Mouse (Mus musculus) midbrain, embryonic 16.5 days (tissue): Measurements from ENCODE around the gene Ccdc88a. TPM values are rescaled to one million over a fixed set of nuclear protein-coding genes. Genes with fewer than 3 reads are reported as not detected.

Experiments used
- ATAC-seq: fragments of 200-750 bp; cut with Nextera tagmentation; 2 replicates; pipeline ENCODE4 v1.8.0; 2017; ENCODE audit warnings: moderate TSS enrichment
- H3K27ac ChIP-seq: fragments of 300-500 bp; sonication (generic); 2 replicates; pipeline ENCODE4 v1.5.1; 2014; ENCODE audit warnings: mild to moderate bottlenecking, low read length, mixed read lengths
- H3K27me3 ChIP-seq: fragments of 300-500 bp; sonication (generic); 2 replicates; pipeline ENCODE4 v1.6.1; 2014; ENCODE audit warnings: low read depth, low read length, mixed read lengths; ENCODE audit not compliant: control insufficient read depth, insufficient read depth
- H3K36me3 ChIP-seq: fragments of 300-500 bp; sonication (generic); 2 replicates; pipeline ENCODE4 v1.6.1; 2014; ENCODE audit warnings: mild to moderate bottlenecking, low read length, moderate library complexity, mixed read lengths; ENCODE audit not compliant: control insufficient read depth, insufficient read depth
- H3K4me1 ChIP-seq: fragments of 300-500 bp; sonication (generic); 2 replicates; pipeline ENCODE4 v1.6.1; 2014; ENCODE audit warnings: mild to moderate bottlenecking, low read length, mixed read lengths; ENCODE audit not compliant: control insufficient read depth, insufficient read depth
- H3K4me2 ChIP-seq: fragments of 300-500 bp; sonication (generic); 2 replicates; pipeline ENCODE4 v1.6.1; 2014; ENCODE audit warnings: mild to moderate bottlenecking, low read length, mixed read lengths
- H3K4me3 ChIP-seq: fragments of 300-500 bp; sonication (generic); 2 replicates; pipeline ENCODE4 v1.5.1; 2014; ENCODE audit warnings: low read depth, mild to moderate bottlenecking, low read length, moderate library complexity, mixed read lengths
- H3K9ac ChIP-seq: fragments of 300-500 bp; sonication (generic); 2 replicates; pipeline ENCODE4 v1.6.1; 2014; ENCODE audit warnings: low read depth, low read length, mixed read lengths
- H3K9me3 ChIP-seq: fragments of 300-500 bp; sonication (generic); replicated peaks from 2 replicates; pipeline ENCODE4 v1.6.1; 2014; ENCODE audit warnings: mild to moderate bottlenecking, low read length, mixed read lengths; ENCODE audit not compliant: control insufficient read depth, poor library complexity, severe bottlenecking
- WGBS: fragments of 180-500 bp; shearing (Covaris S2); extraction: QIAGEN DNeasy Blood & Tissue Kit; methylation state at CpG from one replicate; pipeline ENCODE4 v1.1.7; 2014; 5-methylcytosine and 5-hydroxymethylcytosine counted together
- polyA plus RNA-seq: library from polyadenylated mRNA; unstranded; fragments of >200 nt; fragmentation: Nextera tagmentation; extraction: Ambion mirVana; gene quantifications from 2 replicates; pipeline ENCODE4 v1.2.1, GENCODE M21; 2015

Ccdc88a gene
- polyA plus RNA-seq, 1 experiment from 2014 or later = 70.1 TPM

GRCm38 (mm10) chr11:29549425-29549778 is 175.9 kb downstream of the Ccdc88a start:
- Histone ChIP-seq H3K9ac (no peak overlapping the region), H3K36me3 (peaks cover 8% of the 10 kb centered on the region), H3K4me2 (no peak overlapping the region), H3K4me3 (no peak overlapping the region), H3K27me3 (no peaks in the 10 kb centered on the region), H3K9me3 (no peaks in the 10 kb centered on the region), H3K27ac (no peak overlapping the region), H3K4me1 (peaks cover 13% of the 10 kb centered on the region)
- ATAC-seq = no peak
- WGBS = 96% methylated on average over 1 of the region's 1 CpGs

Other genes starting within 250 kb of the Ccdc88a start
- 27.0 and 27.5 TPM in 2 replicates for gene Pnpt1, start 242.9 kb upstream of the Ccdc88a start, polyA plus RNA-seq
- gene Ppp4r3b, start 200.8 kb upstream of the Ccdc88a start, polyA plus RNA-seq = 69.0 and 80.4 TPM in 2 replicates
- 127 and 132 TPM in 2 replicates for gene Cfap36, start 126.2 kb upstream of the Ccdc88a start, polyA plus RNA-seq
- gene Prorsd1, start 141.4 kb downstream of the Ccdc88a start, polyA plus RNA-seq = 7.3 and 8.4 TPM in 2 replicates
- gene Mtif2, start 152.8 kb downstream of the Ccdc88a start, polyA plus RNA-seq = 43.3 and 48.7 TPM in 2 replicates
- 0.12 and 0.14 TPM in 2 replicates for gene Clhc1, start 174.3 kb downstream of the Ccdc88a start, polyA plus RNA-seq
- gene Rps27a, start 174.5 kb downstream of the Ccdc88a start, polyA plus RNA-seq = 485 and 507 TPM in 2 replicates